Mouse (Mus musculus) mesoderm, embryonic 11.5 days (tissue): ENCODE measurements around the gene Sdhd.
"Not testable (repeated sequence)": the region's sequence is repeated elsewhere in the genome, so short reads cannot be mapped to it uniquely, and the experiment has no call there.

Experiments
- DNase-seq: peaks from one replicate; pipeline ENCODE4 v3.0.0-alpha.2; 2012; ENCODE audit warnings: low read depth, low spot score

The Sdhd gene

DNA sequence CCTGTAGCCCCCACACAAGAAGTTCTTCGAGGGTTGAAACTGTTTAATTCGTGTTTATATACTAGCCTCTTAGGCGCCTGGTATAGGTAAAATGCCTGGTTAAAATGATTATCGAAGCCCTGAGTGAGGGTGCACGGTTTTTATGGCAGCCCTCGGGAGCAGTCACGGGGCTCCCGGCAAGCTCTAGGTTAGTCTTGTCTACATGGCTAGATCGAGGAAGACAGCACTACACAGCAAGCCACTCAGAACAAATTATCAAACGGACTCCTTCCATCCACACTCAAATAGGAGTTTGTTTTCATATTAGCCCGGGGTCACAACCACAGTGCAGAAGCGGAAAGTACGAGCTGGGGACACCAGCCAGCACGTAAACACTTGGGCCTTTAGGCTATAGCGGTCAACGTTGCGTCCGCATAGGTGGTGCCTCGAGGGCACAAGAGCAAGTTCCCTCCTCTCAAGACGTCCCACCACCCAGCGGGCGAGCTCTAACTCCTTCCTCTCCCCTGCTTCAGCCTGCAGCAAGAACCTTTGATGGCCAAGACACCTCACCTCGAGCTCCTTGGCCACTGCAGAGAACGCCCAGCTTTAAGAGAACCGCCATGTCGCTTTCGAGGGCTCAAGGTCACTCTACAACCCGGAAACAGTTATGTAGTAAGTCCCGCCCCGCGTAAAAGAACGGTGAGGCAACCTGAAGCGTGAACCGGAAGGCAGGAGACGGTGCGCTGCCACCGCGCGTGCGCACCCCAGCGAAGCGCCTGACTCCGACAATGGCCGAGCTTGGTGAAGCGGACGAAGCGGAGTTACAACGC is at the start of gene Sdhd, which contains the start of gene Timm8b:
TSS of gene Sdhd (minus strand) at position 624 of the 809 bp plus-strand sequence.
TSS of gene Timm8b (plus strand) at position 722 of the 809 bp plus-strand sequence.
- peak; percentile 97 for DNase-seq

DNA sequence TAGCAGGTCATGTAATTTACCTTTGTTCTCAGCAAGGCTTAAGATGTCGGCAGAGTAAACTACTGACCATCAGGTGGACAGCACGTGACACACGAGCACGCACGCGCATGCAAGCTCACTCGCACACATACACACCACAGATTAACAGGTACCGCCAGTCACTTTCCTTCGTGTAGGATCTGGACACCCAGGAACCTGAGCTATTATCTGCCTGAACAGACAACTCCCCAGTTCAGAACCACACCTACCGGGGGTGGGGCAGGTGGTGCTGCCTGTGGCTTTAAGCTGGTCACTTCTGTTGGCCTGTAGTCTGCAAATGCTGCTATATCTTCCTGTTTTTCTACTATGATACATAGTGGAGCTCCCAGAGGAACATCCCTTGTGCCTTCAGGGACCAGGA is 46.9 kb upstream of the Sdhd start:
- no peak for DNase-seq

- DNase-seq, result no peak
Measured at GRCm38 (mm10) chr9:50646826-50647370, 43.3 kb upstream of the Sdhd start.

DNA sequence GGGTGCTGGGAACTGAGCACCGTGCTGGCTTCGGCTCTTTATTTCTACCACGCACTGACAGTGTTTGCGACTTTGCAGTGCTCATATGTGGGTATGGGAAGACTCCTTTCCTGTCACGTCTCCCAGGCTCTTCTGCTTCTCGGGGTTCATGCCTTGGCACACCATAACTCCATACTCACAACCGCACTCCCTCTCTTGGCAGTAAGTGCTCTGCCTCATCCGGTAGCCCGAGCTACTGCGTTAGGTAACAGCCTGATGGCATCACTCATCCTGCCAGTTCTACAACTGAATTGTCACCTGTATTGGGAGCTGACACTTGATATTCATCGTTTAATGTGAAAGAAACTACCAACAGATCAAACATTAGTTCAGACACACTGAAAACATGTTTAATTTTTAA is 30.7 kb upstream of the Sdhd start:
- DNase-seq, result no peak

GRCm38 (mm10) chr9:50633059-50633458 is 29.4 kb upstream of the Sdhd start:
- DNase-seq, result peak; percentile 28

DNA sequence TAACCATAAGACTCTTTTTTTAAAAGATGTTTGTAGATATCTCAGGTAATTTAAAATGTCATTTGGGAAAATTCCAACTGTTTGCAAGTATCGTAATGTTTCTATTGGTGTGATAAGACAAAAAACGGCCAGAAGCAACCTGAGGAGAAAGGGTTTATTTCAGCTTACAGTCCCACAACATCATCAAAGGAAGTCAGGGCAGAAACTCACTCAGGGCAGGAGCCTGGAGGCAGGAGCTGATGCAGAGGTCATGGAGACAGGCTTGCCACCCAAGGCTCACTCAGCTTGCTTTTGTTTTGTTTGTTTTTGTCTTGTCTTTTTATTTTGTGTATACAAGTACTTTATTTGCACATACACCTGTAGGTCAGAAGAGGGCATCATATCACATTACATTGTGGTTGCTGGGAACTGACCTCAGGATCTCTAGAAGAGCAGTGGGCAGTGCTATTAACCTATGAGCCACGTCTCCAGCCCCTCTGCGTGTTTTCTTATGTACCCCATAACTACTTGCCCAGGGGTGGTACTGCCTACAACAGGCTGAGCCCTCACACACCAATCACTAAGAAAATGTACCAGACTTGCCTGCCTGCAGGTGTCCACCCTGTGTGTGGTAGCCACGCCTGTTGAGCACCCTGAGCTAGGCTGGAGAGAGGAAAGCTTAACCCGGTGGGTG is 28.5 kb upstream of the Sdhd start:
- DNase-seq, result no peak

DNA sequence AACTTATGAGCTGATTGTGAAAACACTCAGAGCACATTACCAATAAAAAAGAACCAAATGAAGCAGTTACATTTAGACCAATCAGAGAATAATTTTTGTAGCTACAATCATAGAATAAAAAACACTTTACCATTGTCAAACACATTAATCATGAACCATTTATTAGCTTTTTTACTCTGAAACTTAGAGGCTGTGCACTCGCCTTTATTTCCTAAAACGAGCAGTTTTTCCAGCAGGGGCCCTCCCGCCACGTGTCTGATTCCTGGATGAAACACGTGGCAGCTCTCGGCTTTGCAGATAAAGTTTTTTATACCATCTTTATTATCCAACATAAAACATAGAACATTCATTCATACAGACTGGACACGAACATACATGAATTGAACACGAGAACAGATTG is 27.3 kb upstream of the Sdhd start:
- DNase-seq, result not testable (repeated sequence)

GRCm38 (mm10) chr9:50617794-50618330 is 14.2 kb upstream of the Sdhd start:
- DNase-seq, result no peak

DNA sequence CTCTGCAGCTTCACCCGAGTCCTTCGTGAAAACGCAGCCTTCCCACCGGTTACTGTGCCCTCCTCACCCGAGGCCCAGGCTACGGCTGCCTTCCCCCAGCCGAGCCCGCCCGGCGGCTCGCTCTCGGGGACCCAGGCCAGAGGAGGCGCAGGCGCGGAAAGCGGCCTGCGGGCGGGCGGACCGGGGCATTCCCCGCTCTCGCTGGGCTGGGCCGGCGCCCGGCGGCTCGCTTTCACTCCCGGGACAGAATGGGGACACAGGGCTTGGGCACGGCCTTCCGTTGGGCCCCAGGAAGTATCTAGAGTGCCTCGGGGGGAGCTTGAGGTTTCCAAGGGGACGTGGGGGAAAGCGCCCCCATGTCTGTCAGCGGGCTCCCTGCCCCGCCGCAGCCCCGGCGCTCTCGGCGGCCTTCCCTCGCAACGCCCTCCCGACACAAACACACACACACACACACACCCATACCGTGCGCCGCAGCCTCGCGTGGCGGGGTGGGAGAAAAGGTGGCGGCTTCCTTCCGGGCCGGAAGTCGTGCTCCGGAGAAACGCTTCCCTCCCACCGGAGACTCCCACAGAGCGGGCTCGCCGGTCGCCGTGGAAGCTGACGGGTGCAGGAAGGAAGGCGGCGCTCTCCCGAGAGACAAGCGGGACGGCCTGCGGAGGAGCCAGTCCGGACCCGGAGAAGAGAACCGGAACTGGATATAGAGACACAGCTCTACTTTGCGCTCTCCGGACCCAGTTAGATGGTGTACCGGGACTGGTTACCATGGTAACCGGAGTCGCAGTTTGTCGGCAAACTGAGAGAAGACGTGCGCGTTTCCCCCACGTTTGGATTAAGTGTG is 13.4 kb upstream of the Sdhd start, which contains the start of the genes Pih1d2 and Nkapd1:
TSS of gene Pih1d2 (plus strand) at position 556 of the 838 bp plus-strand sequence.
TSS of gene Nkapd1 (minus strand) at position 699 of the 838 bp plus-strand sequence.
- peak; percentile 95 for DNase-seq

DNA sequence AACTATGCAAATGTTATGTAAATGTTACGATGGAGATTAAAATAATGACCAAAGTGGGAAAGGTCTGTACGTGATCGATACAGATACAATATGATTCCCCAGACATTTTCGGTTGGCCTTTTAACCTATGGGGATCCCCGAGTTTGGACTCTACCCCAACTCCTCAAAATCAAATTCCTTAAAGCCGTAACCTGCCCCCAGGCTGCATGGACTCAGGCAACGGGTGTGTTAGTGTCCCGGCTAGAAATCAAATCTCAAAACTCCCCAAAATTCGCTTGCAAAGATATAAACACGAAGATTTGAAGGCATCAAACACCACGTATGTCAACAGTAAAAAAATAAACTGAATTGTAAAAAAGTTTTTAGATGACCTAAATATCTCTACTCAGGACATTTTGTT is 12.5 kb upstream of the Sdhd start:
- DNase-seq, result no peak

DNA sequence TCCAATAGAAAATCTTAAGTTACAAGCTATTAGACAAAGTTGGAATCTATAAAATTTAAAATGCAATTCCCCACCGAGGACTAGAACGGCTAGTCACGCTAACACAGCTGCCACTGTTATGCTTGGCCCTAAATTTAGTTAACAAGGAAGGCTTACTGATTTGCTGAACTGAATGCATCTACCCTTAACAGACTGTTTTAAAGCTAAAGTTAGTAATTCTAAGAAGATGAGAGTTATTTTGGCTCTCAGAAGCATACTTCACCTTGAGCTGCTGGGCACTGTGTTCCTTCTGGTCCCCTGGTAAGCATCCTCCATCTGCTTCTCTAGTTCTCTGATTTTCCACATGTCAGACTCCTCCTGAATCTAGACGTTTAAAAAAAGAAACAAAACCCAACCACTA is 8.5 kb upstream of the Sdhd start:
- no peak for DNase-seq

GRCm38 (mm10) chr9:50604338-50604737 is 726 bp upstream of the Sdhd start:
- no peak for DNase-seq

- no peak for DNase-seq
Measured at GRCm38 (mm10) chr9:50603998-50604324, 349 bp upstream of the Sdhd start.

- DNase-seq, result no peak
Measured at GRCm38 (mm10) chr9:50602055-50602845, 1.4 kb downstream of the Sdhd start.

GRCm38 (mm10) chr9:50601536-50601935 is 2.1 kb downstream of the Sdhd start:
- no peak for DNase-seq

DNA sequence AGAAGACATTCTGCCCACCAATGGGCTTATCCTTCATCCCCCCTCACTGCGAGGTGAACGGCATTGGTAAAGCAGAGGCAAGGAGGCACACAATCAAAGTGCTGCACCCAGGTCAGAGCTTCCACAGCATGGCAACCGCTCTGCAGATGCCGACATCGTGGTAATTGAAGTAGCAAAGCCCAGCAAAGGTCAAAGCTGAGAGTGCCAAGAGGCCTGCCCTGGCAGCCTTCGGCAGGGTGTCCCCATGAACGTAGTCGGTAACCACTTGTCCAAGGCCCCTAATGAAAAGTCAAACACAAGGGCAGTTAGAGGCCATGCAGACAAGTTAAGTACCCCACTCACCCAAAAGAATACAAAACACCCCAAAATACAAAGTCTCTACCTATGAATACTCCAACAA is 6.6 kb downstream of the Sdhd start:
- DNase-seq, result no peak

- no peak for DNase-seq
Measured at GRCm38 (mm10) chr9:50594794-50595417, 8.7 kb downstream of the Sdhd start.

GRCm38 (mm10) chr9:50593544-50593943 is 10.1 kb downstream of the Sdhd start:
- DNase-seq, result peak; percentile 40

- no peak for DNase-seq
Measured at GRCm38 (mm10) chr9:50592955-50593354, 10.7 kb downstream of the Sdhd start.

GRCm38 (mm10) chr9:50590856-50591518 is 12.6 kb downstream of the Sdhd start:
- DNase-seq, result no peak
